Mouse (Mus musculus): ENCODE results near the gene Cd81. TPM values are rescaled to one million over a fixed set of nuclear protein-coding genes. Genes with fewer than 3 reads are reported as not detected.

The Cd81 gene
- total and polyA plus RNA-seq, 2 experiments from 2014 or later: 423 to 473 TPM

GRCm38 (mm10) chr7:143033581-143033980, 19.0 kb upstream of the Cd81 start:
- no peak overlapping the region for H3K9ac ChIP-seq
- no peak overlapping the region for H3K4me2 ChIP-seq (ENCODE audit: low read depth)
- DNase-seq (no peak), ATAC-seq (no peak)
- 71% methylated on average over 4 of the region's 4 CpGs for WGBS
- no peak overlapping the region for H3K27ac ChIP-seq (ENCODE audit: low read depth, low read length)
- no peak for TF ChIP-seq CTCF (IDR thresholded peaks at IDR 0.05; ENCODE audit: low read depth)
- no peaks in the 10 kb centered on the region for H3K4me1 ChIP-seq (ENCODE audit: insufficient read depth)
- no peak overlapping the region for H3K4me3 ChIP-seq (ENCODE audit: low read depth, low read length)
- peaks cover 44% of the 10 kb centered on the region for H3K36me3 ChIP-seq (ENCODE audit: insufficient read depth)
- H3K9me3 ChIP-seq (ENCODE audit: low read length): no peaks in the 10 kb centered on the region
- H3K27me3 ChIP-seq (ENCODE audit: insufficient read depth, low read length): no peaks in the 10 kb centered on the region

DNA sequence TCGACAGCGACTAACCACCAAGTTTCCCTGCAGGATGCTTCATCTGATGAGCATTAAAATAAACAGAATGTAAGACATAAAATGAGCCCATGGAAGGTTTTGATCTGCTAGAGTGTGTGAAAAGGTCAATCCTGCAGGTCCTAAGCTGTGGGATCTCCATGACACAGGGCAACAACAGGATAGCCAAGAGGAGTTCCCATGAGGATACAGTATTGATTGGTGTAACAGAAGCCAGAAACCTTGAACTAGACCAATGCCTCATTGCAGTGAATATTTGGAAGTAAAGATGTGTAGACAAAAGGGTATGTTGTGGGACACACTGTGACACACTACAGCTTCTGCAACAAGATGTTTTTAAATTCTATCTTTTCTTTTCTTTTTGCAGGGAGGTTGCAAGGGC, 18.4 kb upstream of the Cd81 start:
- no peaks in the 10 kb centered on the region for H3K4me1 ChIP-seq (ENCODE audit: insufficient read depth)
- H3K36me3 ChIP-seq (ENCODE audit: insufficient read depth): peaks cover 44% of the 10 kb centered on the region
- no peak overlapping the region for H3K27ac ChIP-seq (ENCODE audit: low read depth, low read length)
- no peak overlapping the region for H3K9ac ChIP-seq
- H3K4me3 ChIP-seq (ENCODE audit: low read depth, low read length): no peak overlapping the region
- WGBS: 92% methylated on average over 2 of the region's 2 CpGs
- TF ChIP-seq CTCF (IDR thresholded peaks at IDR 0.05; ENCODE audit: low read depth): no peak
- H3K9me3 ChIP-seq (ENCODE audit: low read length): no peaks in the 10 kb centered on the region
- H3K27me3 ChIP-seq (ENCODE audit: insufficient read depth, low read length): no peaks in the 10 kb centered on the region
- no peak overlapping the region for H3K4me2 ChIP-seq (ENCODE audit: low read depth)
- no peak for ATAC-seq
- no peak for DNase-seq

DNA sequence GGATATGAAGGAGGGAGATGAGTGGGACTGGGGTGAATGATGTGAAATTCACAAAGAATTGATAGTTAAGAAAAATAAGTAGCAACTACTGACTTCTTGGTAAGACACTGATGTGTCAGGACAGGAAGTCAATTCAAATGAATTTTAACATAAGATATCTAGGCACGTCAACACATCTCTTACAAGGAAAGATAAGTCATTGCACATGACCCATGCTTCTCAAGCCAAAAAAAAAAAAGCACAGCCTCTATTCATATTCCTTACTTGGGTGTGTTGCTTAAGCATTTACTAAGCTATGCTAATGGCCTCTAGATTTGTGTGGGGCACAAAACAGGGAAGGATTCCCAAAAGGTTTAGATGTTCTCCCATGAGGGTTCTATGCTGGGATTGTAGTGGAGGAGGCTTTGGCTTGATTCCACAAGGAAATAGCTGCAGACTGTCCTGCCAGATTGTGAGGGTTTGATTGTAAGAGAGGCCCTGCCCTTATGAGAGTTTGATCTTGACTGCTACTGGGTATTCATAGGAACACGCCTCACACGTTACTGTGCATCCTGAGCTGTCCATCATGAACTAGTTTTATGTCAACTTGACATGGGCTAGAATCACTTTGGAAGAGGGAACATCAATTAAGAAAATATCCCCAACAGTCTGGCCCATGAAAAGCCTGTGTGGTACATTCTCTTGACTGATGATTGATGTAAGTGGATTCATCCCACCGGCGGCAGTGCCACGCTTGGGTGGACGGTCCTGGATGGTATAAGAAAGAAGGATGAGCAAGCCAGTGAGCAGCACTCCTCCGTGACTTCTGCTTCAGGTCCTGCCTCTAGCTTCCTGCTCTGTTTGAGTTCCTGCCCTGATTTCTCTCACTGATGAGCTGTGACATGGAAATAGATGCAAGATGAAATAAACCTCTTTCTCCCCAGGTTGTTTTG, 17.8 kb upstream of the Cd81 start:
- H3K4me1 ChIP-seq (ENCODE audit: insufficient read depth): no peaks in the 10 kb centered on the region
- no peak overlapping the region for H3K4me2 ChIP-seq (ENCODE audit: low read depth)
- no peak for TF ChIP-seq CTCF (IDR thresholded peaks at IDR 0.05; ENCODE audit: low read depth)
- H3K36me3 ChIP-seq (ENCODE audit: insufficient read depth): peaks cover 42% of the 10 kb centered on the region
- H3K4me3 ChIP-seq (ENCODE audit: low read depth, low read length): no peak overlapping the region
- H3K9me3 ChIP-seq (ENCODE audit: low read length): no peaks in the 10 kb centered on the region
- ATAC-seq (no peak), DNase-seq (no peak)
- no peaks in the 10 kb centered on the region for H3K27me3 ChIP-seq (ENCODE audit: insufficient read depth, low read length)
- H3K9ac ChIP-seq: no peak overlapping the region
- no peak overlapping the region for H3K27ac ChIP-seq (ENCODE audit: low read depth, low read length)
- WGBS: 93% methylated on average over 8 of the region's 8 CpGs

- no peak for TF ChIP-seq CTCF (IDR thresholded peaks at IDR 0.05; ENCODE audit: low read depth)
- DNase-seq: no peak
- no peaks in the 10 kb centered on the region for H3K27me3 ChIP-seq (ENCODE audit: insufficient read depth, low read length)
- H3K9ac ChIP-seq: no peak overlapping the region
- no peak for ATAC-seq
- H3K4me3 ChIP-seq (ENCODE audit: low read depth, low read length): no peak overlapping the region
- H3K4me2 ChIP-seq (ENCODE audit: low read depth): no peak overlapping the region
- no peaks in the 10 kb centered on the region for H3K9me3 ChIP-seq (ENCODE audit: low read length)
- peaks cover 30% of the 10 kb centered on the region for H3K36me3 ChIP-seq (ENCODE audit: insufficient read depth)
- H3K4me1 ChIP-seq (ENCODE audit: insufficient read depth): no peaks in the 10 kb centered on the region
- 87% methylated on average over 3 of the region's 3 CpGs for WGBS
- no peak overlapping the region for H3K27ac ChIP-seq (ENCODE audit: low read depth, low read length)
These were observed 15.8 kb upstream of the Cd81 start for GRCm38 (mm10) chr7:143036787-143037186.

GRCm38 (mm10) chr7:143037306-143037705, 15.2 kb upstream of the Cd81 start:
- H3K27ac ChIP-seq (ENCODE audit: low read depth, low read length): no peak overlapping the region
- no peaks in the 10 kb centered on the region for H3K4me1 ChIP-seq (ENCODE audit: insufficient read depth)
- no peak overlapping the region for H3K4me2 ChIP-seq (ENCODE audit: low read depth)
- no peak for TF ChIP-seq CTCF (IDR thresholded peaks at IDR 0.05; ENCODE audit: low read depth)
- no peaks in the 10 kb centered on the region for H3K9me3 ChIP-seq (ENCODE audit: low read length)
- no peaks in the 10 kb centered on the region for H3K27me3 ChIP-seq (ENCODE audit: insufficient read depth, low read length)
- DNase-seq (no peak), ATAC-seq (no peak)
- no peak overlapping the region for H3K9ac ChIP-seq
- peaks cover 29% of the 10 kb centered on the region; the same call in 1 of the 2 replicates for H3K36me3 ChIP-seq (ENCODE audit: insufficient read depth)
- H3K4me3 ChIP-seq (ENCODE audit: low read depth, low read length): no peak overlapping the region
- 96% methylated on average over 4 of the region's 4 CpGs for WGBS

DNA sequence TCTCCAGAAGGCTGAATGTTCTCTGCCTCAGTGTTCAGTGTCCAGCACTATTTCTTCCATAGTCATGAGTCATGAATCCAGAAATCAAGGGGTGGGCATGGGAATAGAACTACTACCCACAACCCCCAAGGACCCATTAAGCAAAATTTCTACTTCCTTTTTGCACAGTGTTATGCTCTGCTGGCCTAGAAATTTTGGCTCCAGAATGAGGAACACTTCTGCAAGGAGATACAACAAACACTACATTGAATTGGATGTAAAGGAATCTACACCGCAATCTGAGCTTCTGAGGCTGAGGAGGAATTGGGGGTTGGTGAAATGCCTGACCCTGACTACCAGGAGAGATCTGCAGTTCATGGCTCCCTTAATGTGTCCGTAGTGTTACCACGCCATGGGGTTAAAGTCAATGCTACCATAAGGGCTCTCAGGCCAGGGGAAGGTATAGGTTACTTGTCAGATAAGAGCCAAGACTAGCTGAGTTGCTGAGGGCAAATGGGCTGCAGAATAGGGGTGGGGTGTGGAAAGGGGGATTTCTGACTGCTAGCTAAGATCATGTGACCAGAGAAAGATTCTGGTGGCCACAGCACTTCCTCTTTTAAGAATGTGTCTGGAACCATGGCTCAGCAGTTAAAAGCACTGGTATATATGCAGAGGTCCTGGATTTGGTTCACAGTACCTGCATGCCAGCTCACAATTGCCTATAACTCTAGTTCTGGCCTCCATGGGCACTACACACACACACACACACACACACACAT, 14.2 kb upstream of the Cd81 start:
- ATAC-seq: no peak
- Histone ChIP-seq H3K4me3 (ENCODE audit: low read depth, low read length) (no peak overlapping the region), H3K27ac (ENCODE audit: low read depth, low read length) (no peak overlapping the region), H3K27me3 (ENCODE audit: insufficient read depth, low read length) (no peaks in the 10 kb centered on the region), H3K4me2 (ENCODE audit: low read depth) (no peak overlapping the region), H3K36me3 (ENCODE audit: insufficient read depth) (peaks cover 28% of the 10 kb centered on the region; the same call in 1 of the 2 replicates), H3K9me3 (ENCODE audit: low read length) (no peaks in the 10 kb centered on the region), H3K9ac (no peak overlapping the region), H3K4me1 (ENCODE audit: insufficient read depth) (no peaks in the 10 kb centered on the region)
- WGBS: 94% methylated on average over 3 of the region's 3 CpGs
- no peak for DNase-seq
- TF ChIP-seq CTCF (IDR thresholded peaks at IDR 0.05; ENCODE audit: low read depth): no peak

DNA sequence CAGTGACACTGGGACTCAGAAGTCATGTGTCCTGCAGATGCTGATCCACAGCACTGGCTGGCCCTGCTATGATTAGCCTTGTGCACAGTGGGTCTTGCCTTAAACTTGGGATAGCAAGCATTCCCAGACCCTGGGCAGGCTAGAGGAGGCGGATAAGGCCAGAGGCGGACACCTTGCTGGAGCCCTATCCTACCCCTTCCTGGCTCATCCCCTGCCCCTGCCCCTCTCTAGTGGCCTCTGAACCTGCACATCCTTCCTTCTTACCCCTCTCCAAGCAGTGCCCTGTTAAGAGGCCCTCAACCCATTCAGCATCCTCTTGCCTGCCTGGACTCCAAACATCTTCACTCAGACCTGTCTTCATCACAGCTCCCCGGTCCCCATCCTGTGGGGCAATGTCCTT, 12.0 kb upstream of the Cd81 start:
- H3K27ac ChIP-seq (ENCODE audit: low read depth, low read length): no peak overlapping the region
- no peak overlapping the region for H3K4me2 ChIP-seq (ENCODE audit: low read depth)
- no peak for TF ChIP-seq CTCF (IDR thresholded peaks at IDR 0.05; ENCODE audit: low read depth)
- H3K4me1 ChIP-seq (ENCODE audit: insufficient read depth): no peaks in the 10 kb centered on the region
- ATAC-seq (no peak), DNase-seq (no peak)
- WGBS: 96% methylated on average over 3 of the region's 3 CpGs
- no peaks in the 10 kb centered on the region for H3K9me3 ChIP-seq (ENCODE audit: low read length)
- no peaks in the 10 kb centered on the region for H3K27me3 ChIP-seq (ENCODE audit: insufficient read depth, low read length)
- H3K9ac ChIP-seq: no peak overlapping the region
- H3K36me3 ChIP-seq (ENCODE audit: insufficient read depth): peaks cover 16% of the 10 kb centered on the region; the same call in 1 of the 2 replicates
- H3K4me3 ChIP-seq (ENCODE audit: low read depth, low read length): no peak overlapping the region

All from forebrain, postnatal 0 days (tissue).